Mouse (Mus musculus): ENCODE data around the gene Tanc2.

DNA sequence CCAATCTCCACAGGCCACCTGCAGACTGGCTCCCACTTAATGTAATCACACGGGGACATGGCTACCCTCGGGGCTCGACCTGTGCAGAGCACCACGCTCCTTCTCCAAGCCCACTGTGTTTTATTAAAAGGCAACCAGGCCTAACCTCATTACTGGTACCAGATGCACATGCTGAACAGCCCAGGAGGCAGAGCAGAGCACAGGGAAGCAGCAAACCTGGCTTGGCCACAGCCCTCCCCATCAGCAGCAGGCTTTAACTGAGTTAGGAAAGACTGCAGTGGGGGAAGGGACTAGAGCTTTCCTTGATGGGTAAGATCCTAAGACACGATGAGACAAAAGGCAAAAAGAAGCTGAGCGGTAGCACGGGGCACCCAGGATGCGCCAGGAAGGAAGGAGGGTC lies 352.2 kb downstream of the Tanc2 start:
- TF ChIP-seq POLR2A (IDR thresholded peaks at IDR 0.05; ENCODE audit: borderline replicate concordance, insufficient read depth, low read length) (no peak), CTCF (IDR thresholded peaks at IDR 0.05; ENCODE audit: borderline replicate concordance, insufficient read depth, low read depth, low read length) (no peak)
